Mouse (Mus musculus) ES-E14 (cell line): Measurements from ENCODE around the gene Pex13. TPM values are rescaled to one million over a fixed set of nuclear protein-coding genes. Genes with fewer than 3 reads are reported as not detected.
A peak's percentile ranks its signal among the peaks of the same experiment; 100 is the strongest.

Experiments
- DNase-seq: peaks from one replicate; pipeline ENCODE4 v3.0.0-alpha.2; 2013; ENCODE audit warnings: low read depth, low spot score
- H3K27ac ChIP-seq: 2 replicates; pipeline ENCODE4 v1.5.1; 2012; ENCODE audit warnings: low read depth, mild to moderate bottlenecking, low read length, moderate library complexity, mixed read lengths; ENCODE audit not compliant: poor library complexity, insufficient read depth, severe bottlenecking
- H3K36me3 ChIP-seq: 2 replicates; pipeline ENCODE4 v1.6.1; 2012; ENCODE audit warnings: mild to moderate bottlenecking, low read length, moderate library complexity, mixed read lengths; ENCODE audit not compliant: control insufficient read depth, poor library complexity, insufficient read depth, severe bottlenecking
- H3K4me1 ChIP-seq, 2 experiments: fragments of 150-350 bp in 1 of 2; sonication (generic) in 1 of 2; 2 replicates each; pipeline ENCODE4 v1.6.1; 2012; ENCODE audit warnings: low read length in 2 of 2, mild to moderate bottlenecking in 1 of 2, mixed read lengths in 1 of 2; ENCODE audit not compliant: control insufficient read depth in 2 of 2, insufficient read depth in 2 of 2, poor library complexity in 1 of 2
- H3K4me3 ChIP-seq, 2 experiments: fragments of 150-350 bp in 1 of 2; sonication (generic) in 1 of 2; 2 replicates each; pipeline ENCODE4 v1.5.1; 2012; ENCODE audit warnings: low read length in 2 of 2, low read depth in 1 of 2, mild to moderate bottlenecking in 1 of 2, mixed read lengths in 1 of 2; ENCODE audit not compliant: insufficient read depth in 1 of 2, poor library complexity in 1 of 2, severe bottlenecking in 1 of 2
- H3K9ac ChIP-seq: 2 replicates; pipeline ENCODE4 v1.6.1; 2012; ENCODE audit warnings: low read depth, mild to moderate bottlenecking, low read length, mixed read lengths; ENCODE audit not compliant: poor library complexity, insufficient read depth, severe bottlenecking
- H3K9me3 ChIP-seq: fragments of 150-350 bp; sonication (generic); 2 replicates; pipeline ENCODE4 v1.6.1; 2012; ENCODE audit warnings: low read depth, mild to moderate bottlenecking, low read length; ENCODE audit not compliant: control insufficient read depth, insufficient read depth
- CHD2 ChIP-seq: IDR thresholded peaks from 2 replicates; pipeline ENCODE4 v1.6.1; 2014; ENCODE audit warnings: mild to moderate bottlenecking, low read depth, low read length, inconsistent platforms
- HCFC1 ChIP-seq: IDR thresholded peaks from 2 replicates; pipeline ENCODE4 v1.6.1; 2012; ENCODE audit warnings: low read length, inconsistent platforms, borderline replicate concordance; ENCODE audit not compliant: insufficient read depth
- MAFK ChIP-seq: IDR thresholded peaks from 2 replicates; pipeline ENCODE4 v1.6.1; 2014; ENCODE audit warnings: mild to moderate bottlenecking, low read depth, low read length, inconsistent platforms; ENCODE audit not compliant: insufficient read depth
- ZC3H11A ChIP-seq: IDR thresholded peaks from 2 replicates; pipeline ENCODE4 v1.6.1; 2012; ENCODE audit warnings: low read depth, mild to moderate bottlenecking, inconsistent platforms, low read length, borderline replicate concordance
- ZNF384 ChIP-seq: IDR thresholded peaks from 2 replicates; pipeline ENCODE4 v1.6.1; 2012; ENCODE audit warnings: low read depth, low read length, inconsistent platforms
- in situ Hi-C, 2 experiments: fragments of 600-800 bp; cut with MboI; formaldehyde crosslinking; loops; one replicate each; pipeline ENCODE4 v1.15.1; 2025; ENCODE audit warnings: low sequenced_read_pairs in 2 of 2, inconsistent platforms in 1 of 2; ENCODE audit not compliant: unreplicated experiment in 2 of 2
- total RNA-seq: library from RNA; depleted of rRNA; stranded (reverse); fragments of 300-350 nt; gene quantifications from 2 replicates; pipeline ENCODE4 v1.2.3, GENCODE M21; 2012

Pex13 gene
- total RNA-seq, 1 experiment, result 60.8 TPM

DNA sequence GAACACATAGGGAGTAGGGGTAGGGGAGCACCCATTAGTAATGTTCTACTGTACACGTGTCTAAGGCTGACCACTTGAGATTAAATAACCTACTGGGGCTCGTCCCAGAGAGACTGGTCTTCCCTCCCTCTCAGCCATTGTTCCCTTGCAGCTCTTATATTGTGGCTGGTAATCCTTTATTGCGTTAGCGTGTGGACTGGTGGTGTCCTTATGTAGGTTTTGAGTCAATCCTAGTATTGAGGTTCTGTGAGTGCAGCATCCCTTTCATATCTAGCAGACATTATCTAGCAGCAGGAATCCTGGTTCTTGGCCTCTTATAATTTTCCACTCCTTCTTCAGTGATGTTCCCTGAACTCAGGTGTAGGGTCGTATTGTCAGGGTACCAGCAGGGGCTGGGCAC, 20.9 kb upstream of the Pex13 start:
- in situ Hi-C loops, result no loop called here
- H3K36me3 ChIP-seq, result peaks cover 4% of the 10 kb centered on the region

DNA sequence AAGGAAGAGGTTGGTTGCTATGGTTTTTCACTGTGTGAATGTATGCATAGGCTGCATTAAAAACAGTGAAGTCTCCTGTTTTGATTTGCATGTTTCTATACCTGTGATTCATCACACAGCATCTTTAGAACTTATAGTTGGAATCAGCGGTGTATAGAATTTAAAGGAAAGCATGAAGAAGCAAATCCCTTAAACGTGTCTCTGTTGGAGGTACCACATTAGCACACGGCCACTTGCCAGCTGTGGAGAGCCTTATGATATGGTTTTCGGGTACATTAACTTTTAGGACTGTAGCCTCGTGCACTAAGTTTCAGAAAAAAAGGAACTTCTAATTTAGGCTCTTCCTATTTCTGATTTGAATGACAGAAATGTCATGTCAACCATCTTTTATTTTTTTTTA, 16.8 kb upstream of the Pex13 start:
- in situ Hi-C loops, result no loop called here
- Histone ChIP-seq H3K36me3 (peaks cover 10% of the 10 kb centered on the region), H3K4me1 (peaks cover 0 to 2% of the 10 kb centered on the region in 2 experiments; a peak in 1 of 4 replicates), H3K4me3 (no peak overlapping the region), H3K9ac (no peak overlapping the region), H3K27ac (no peak overlapping the region), H3K9me3 (no peaks in the 10 kb centered on the region)
- DNase-seq, result no peak
- TF ChIP-seq ZC3H11A (no peak), CHD2 (no peak), MAFK (no peak), HCFC1 (no peak), ZNF384 (no peak)

More for the DNA sequence above, 20.9 kb upstream of the Pex13 start:
- Histone ChIP-seq H3K9me3 (no peaks in the 10 kb centered on the region), H3K27ac (no peak overlapping the region), H3K4me3 (no peak overlapping the region), H3K9ac (no peak overlapping the region), H3K4me1 (no peaks in the 10 kb centered on the region)
- TF ChIP-seq MAFK (no peak), HCFC1 (no peak), ZC3H11A (no peak)
- no peak for DNase-seq

DNA sequence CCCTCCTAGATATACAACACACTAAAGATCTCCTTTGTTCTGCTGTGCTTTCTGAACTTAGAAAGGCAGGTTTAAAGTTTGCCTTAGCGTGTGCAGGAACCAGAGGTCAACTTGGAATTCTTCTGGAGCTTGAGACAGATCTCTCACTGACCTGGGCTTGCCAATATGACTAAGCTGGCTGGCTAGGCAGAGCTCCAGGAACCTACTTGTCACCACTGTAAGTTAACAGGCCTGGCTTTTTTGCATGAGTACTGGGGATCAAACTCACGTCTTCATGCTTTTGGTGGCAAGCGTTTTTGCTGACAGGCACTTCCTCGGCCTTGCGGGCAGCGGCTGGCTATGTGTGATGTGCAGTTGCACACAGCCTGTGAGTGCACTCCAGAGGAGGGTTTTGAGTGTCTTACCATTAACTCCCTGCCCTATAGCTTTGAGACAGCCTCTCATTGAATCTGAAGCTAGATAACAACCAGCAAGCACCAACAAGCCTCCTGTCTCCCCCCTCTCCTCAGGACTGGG, 14.7 kb upstream of the Pex13 start:
- no peak overlapping the region for H3K4me3 ChIP-seq
- peaks cover 0 to 2% of the 10 kb centered on the region in 2 experiments; a peak in 1 of 4 replicates for H3K4me1 ChIP-seq
- in situ Hi-C loops, result no loop called here
- H3K9ac ChIP-seq, result no peak overlapping the region
- no peak overlapping the region for H3K27ac ChIP-seq
- no peak for TF ChIP-seq CHD2
- TF ChIP-seq HCFC1, result no peak
- TF ChIP-seq MAFK, result no peak
- no peak for TF ChIP-seq ZC3H11A
- TF ChIP-seq ZNF384, result no peak
- H3K36me3 ChIP-seq, result peaks cover 13% of the 10 kb centered on the region
- no peaks in the 10 kb centered on the region for H3K9me3 ChIP-seq
- DNase-seq, result no peak

DNA sequence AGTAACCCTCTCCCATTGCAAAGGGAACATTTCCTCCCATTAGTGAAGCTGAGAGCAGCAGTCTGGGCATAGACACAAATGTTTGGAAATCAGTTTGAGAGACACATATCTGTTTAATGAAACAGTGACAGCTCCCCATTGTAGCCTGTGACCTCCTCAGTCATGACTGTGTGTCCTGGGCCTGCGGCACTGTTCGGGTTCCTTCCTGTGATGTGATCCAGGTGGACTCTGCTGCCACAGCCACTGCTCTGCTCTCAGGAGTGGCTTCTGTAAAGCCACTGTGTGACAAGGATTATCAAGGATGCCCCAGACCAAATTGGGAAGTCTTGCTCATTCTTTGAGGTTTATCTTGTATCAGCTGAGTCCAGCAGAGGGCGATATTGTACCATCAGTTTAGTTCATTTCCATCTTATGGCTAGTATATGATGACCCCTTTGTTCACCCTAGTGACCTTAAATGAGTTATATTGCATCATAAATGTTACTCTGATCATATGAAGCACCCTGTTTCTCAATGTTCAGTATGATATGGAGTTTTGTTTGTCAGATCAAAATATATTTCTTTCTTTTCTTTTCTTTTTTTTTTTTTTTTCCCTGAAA, 13.4 kb upstream of the Pex13 start:
- Histone ChIP-seq H3K4me1 (peaks cover 0 to 2% of the 10 kb centered on the region in 2 experiments; a peak in 1 of 4 replicates), H3K4me3 (no peak overlapping the region), H3K9me3 (no peaks in the 10 kb centered on the region), H3K27ac (no peak overlapping the region), H3K9ac (no peak overlapping the region), H3K36me3 (peaks cover 11% of the 10 kb centered on the region)
- TF ChIP-seq MAFK, result no peak
- no peak for TF ChIP-seq HCFC1
- TF ChIP-seq ZNF384, result peak; percentile 70; the same call in 1 of the 2 replicates
- TF ChIP-seq ZC3H11A, result peak; percentile 71; the same call in 1 of the 2 replicates
- no peak for TF ChIP-seq CHD2
- peak; percentile 68 for DNase-seq
- in situ Hi-C loops, result loop anchor here in 1 of 2 experiments (10.0 kb wide), 1 partner anchor 276 kb away; no protein-coding TSS in a partner anchor
